Mouse (Mus musculus): ENCODE data around the gene Tmem52b.

The Tmem52b gene

DNA sequence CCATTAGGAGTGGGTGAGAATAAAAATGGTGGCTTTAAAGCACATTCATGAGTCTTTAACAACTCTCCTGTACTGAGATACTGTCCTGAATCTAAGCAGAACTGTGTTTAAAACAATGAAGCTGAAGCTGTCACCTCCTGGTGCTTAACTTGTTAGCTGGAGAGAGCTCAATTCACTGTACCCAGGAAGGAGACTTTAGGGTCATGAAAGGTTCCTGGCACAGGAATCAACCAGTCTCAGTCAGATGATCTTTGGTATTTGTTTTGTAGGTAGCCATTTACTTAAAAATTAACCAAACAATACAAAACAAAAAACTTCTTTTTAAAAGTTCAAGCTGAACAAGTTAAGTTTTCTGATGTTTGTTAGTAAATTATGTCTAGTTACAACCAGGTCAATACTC lies 17.9 kb downstream of the Tmem52b start:
- in situ Hi-C loops (cut with MboI, MseI) = no loop called here

DNA sequence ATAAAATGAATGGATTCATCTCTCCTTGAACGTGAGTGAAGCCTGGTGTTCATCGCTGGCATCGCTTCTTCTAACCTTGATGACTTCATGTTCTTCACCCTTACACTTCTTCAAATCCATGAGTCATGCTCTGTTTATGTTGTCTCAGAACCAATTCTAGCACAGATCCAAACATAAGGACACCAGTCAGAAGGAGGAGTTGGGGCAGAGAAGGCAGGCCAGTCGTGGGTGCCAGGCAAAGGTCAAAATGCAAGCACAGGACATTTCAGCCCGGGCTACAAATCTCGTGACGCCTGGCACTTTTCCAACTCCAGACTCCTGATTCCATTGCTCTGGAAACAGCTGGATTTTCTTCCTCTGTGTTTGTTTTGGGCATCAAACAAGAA lies 20.2 kb downstream of the Tmem52b start:
- in situ Hi-C loops (cut with MboI, MseI) = no loop called here

GRCm38 (mm10) chr6:129532942-129533860 lies 20.8 kb downstream of the Tmem52b start, which contains the start of gene Gabarapl1:
Gene Gabarapl1 (plus strand): TSS chr6:129533160.
- in situ Hi-C loops (cut with MboI, MseI) = no loop called here

- in situ Hi-C loops (cut with MboI, MseI) = no loop called here
Measured at GRCm38 (mm10) chr6:129534057-129534456, 21.7 kb downstream of the Tmem52b start.

GRCm38 (mm10) chr6:129534627-129535190 lies 22.4 kb downstream of the Tmem52b start:
- in situ Hi-C loops (cut with MboI, MseI) = no loop called here

GRCm38 (mm10) chr6:129535723-129536122 lies 23.4 kb downstream of the Tmem52b start:
- in situ Hi-C loops (cut with MboI, MseI) = no loop called here

DNA sequence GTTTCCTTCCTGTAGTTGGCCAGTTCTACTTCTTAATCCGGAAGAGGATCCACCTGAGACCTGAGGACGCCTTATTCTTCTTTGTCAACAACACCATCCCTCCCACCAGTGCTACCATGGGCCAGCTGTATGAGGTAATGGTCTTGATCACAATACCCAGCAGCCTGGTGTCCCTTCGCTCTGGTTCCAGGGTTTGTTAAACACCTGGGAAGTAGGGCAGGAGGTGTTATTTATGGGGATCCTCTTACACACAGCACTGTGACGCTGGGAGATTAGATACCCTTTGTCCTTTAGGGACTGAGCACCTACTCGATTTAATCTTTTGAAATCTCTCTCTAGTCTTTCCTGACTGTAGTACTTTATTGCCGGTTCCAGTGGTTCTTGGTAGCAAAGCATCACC lies 26.2 kb downstream of the Tmem52b start:
- in situ Hi-C loops (cut with MboI, MseI) = no loop called here

DNA sequence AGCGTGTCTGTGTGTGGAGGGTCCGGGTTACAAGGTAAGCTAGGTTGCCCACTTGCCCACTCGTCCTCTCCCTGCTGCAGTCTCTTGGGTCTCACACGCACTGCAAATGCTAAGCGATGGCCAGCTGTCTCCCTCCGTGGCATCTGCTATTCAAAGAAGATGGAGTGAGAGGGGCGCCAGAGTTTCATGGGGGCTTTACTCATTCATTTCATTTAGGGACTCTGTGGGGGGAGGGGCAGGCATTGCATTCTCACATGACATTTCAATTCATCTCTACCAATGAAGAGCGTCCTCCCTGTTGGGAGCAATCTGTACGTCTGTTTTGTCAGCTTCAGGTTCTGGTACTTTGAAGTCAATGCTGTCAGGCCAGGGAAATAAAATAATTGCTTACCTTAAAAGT lies 29.6 kb downstream of the Tmem52b start:
- in situ Hi-C loops (cut with MboI, MseI) = no loop called here

- in situ Hi-C loops (cut with MboI, MseI) = no loop called here
Measured at GRCm38 (mm10) chr6:129542540-129542939, 30.2 kb downstream of the Tmem52b start.

DNA sequence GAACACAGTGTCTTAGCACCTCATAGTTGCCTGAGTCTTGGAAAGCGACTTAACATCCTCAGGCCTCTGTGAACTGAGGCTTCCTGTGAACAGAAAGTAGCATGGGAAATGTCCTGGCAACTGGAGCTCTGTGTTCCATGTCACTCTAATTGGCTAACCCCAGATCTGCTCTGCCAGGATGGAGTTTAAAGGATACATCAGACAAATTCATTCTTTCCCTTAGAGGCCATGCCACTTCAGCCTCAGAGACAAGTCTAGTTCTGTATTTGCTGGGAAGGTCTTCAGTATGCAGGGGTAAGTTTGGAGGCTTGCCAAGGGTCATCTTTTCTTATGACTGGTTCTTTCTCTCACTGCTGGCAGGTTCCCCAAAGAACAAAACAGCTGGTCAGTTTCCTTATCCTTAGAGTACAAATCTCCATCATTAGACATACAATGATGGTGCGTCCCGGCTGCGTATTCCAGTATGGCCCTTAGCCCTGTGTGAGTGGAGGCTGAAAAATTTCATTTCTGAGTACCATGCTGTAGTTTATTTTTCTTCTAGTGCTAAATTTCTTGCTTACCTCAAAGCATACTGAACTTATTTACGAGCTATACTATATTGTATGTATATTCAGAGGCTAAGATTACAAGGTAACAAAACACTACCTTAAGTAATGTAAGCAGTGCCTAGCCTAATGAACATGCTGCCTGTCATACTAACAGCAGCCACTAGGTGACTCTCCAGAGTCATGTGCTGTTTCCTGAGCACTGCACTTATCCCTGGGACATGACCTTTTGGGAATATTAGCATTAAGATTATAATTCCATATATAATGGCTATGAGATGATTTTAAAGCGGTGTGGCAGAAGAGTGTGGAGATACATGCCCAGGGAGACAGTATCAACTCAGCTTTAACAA lies 31.6 kb downstream of the Tmem52b start:
- in situ Hi-C loops (cut with MboI, MseI) = no loop called here

DNA sequence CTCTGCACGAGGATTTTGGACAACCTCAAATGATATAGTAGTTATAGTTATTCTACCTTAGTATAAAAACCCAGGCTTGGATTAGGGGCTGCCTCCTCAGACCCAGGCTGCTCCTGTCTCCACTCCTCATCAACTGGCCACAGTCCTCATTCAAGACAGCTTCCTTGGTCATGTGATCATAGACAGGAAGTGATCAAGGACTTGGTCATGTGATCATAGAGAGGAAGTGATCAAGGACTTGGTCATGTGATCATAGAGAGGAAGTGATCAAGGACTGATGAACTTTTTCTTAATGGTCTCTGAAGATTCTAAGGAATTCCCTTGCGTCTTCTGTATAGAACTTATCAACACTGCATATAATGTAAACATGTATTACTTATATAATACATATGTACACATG lies 34.9 kb downstream of the Tmem52b start:
- in situ Hi-C loops (cut with MboI, MseI) = no loop called here

- in situ Hi-C loops (cut with MboI, MseI) = no loop called here
Measured at GRCm38 (mm10) chr6:129548009-129548408, 35.7 kb downstream of the Tmem52b start.

DNA sequence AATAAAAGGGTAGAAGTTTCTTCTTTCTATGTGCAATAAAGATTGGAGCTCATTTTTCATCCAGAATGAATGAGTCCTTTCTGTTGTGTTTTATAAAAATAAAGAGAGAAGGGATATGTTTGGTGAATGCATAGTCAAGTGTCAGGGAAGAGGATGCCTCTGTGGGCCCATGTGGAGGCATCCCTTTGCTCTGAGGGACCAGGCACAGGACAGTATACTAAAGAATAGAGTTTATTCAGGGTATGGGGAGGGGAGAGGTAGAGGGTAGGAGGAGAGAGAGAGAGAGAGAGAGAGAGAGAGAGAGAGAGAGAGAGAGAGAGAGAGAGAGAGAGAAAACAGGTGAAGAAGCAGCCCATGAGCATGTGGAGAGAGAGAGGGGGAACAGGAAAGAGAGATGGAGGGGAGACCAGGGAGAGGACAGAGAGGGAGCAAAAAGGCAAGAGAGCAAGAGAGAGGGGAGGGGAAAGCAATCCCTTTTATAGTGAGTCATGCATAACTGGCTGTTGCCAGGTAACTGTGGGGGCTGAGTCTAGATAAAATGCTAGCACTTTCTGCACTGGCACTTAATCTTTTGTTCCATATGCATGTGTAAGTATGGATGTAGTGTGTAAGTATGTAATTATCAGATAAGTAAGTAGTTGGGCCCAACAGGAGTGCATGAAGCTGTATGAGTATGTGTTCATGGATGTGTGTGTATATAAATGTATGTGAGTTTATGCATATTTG lies 45.1 kb downstream of the Tmem52b start:
- in situ Hi-C loops (cut with MboI, MseI) = loop anchor here in 1 of 2 experiments (5.0 to 25.0 kb wide), 2 partner anchors 165 to 1730 kb away; partner anchors contain the start of gene Magohb

GRCm38 (mm10) chr6:129558946-129559640 lies 46.7 kb downstream of the Tmem52b start:
- in situ Hi-C loops (cut with MboI, MseI) = loop anchor here in 1 of 2 experiments (5.0 to 25.0 kb wide), 2 partner anchors 167 to 1728 kb away; partner anchors contain the start of gene Magohb

DNA sequence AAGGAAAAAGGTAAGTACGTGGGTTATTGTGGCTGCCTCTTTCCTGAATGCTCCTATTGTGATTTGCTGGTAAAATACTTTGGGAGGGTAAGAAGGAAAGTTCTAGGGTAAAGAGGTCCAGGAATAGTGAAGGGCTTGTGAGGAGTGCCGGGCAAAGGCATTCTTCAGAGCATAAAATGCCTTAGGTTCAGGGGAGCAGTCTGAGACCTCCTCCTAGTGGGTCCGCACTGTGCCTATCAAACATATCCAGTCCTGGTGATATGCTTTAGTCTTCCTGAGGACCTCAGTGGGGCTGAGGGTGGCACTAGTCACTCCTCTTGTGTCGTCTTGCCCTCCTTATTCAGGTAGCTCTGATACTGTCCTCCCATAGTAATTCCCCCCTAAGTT lies 47.3 kb downstream of the Tmem52b start:
- in situ Hi-C loops (cut with MboI, MseI) = loop anchor here (5.0 to 25.0 kb wide), 2 partner anchors 167 to 1728 kb away; partner anchors contain the start of gene Magohb (in 1 of the 2)

- in situ Hi-C loops (cut with MboI, MseI) = loop anchor here in 1 of 2 experiments (25.0 kb wide), 1 partner anchor 1722 kb away; the partner anchor contains the start of gene Magohb
Measured at GRCm38 (mm10) chr6:129565257-129565656, 52.9 kb downstream of the Tmem52b start.

Data from T-helper 17 cell (primary cell).